In the genomic region with DNA sequence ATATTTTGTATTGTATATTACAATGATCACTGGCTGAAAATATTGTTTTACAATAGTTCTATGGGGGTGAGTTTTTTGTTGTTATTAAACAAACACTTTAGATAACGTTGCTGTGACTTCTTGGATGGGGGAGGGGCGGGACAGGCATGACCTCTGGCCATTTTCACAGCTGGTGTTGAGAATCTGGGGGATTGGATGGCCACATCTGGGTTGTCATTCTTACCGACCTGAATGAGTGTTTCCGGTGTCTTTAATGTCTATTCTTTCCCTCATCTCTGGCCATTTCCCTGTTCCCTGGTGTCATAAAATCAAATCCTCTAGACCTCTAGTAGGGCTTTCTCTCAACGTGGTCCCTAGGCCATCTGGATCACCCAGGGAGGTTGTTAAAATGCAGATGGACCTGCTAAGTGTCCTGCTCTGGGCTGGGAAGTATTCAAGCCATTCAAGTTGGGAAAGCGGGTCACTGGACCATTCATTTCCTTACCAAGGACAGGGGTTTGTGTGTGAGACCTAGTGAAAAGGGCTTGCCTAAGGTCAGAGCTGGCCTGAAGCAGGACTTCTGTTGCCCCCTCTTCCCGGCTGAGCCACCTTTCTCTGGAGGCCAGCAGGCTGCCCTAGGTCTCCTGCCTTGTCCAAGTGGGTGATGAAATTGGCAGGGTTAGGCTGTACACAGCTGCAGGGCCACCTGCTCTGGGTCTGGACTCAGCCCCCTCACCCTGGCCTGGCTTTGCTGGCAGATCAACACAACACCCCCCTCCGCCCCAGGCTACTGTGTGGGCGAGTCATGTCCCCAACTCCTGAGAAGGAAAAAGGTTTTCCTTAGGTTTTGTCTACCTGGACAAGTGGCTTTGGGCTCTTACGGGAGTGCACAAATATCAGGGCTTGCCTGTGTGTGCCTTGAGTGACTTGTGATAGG, we compare ENCODE assay signal across 8 mouse cellular contexts. TPM values are rescaled to one million over a fixed set of nuclear protein-coding genes. Genes with fewer than 3 reads are reported as not detected.
DNase-seq lines count a peak whose midpoint lies in the region; ATAC-seq and TF ChIP-seq lines count a peak whose summit lies in the region.

No protein-coding gene starts in this region.

- no peak for TF ChIP-seq CTCF in bone marrow, adult 2 months (IDR thresholded peaks at IDR 0.05; ENCODE audit: control insufficient read depth, insufficient read depth, low read length)
- TF ChIP-seq CTCF in midbrain, postnatal 0 days (IDR thresholded peaks at IDR 0.05) = no peak

- peak overlapping the region; percentile 84 for H3K4me2 ChIP-seq in heart, embryonic 12.5 days
- H3K4me2 ChIP-seq in midbrain, postnatal 0 days (ENCODE audit: low read depth, low read length, poor library complexity, severe bottlenecking) = peak overlapping the region; percentile 85

- H3K27me3 ChIP-seq in heart, embryonic 12.5 days (replicated peaks) = no peaks in the 10 kb centered on the region
- H3K27me3 ChIP-seq in midbrain, postnatal 0 days (ENCODE audit: insufficient read depth, low read length) = no peaks in the 10 kb centered on the region

- ATAC-seq in heart, embryonic 12.5 days (ENCODE audit: insufficient number of reproducible peaks, low FRiP score) = no peak
- ATAC-seq in midbrain, postnatal 0 days (ENCODE audit: low FRiP score) = no peak
- no peak for ATAC-seq in megakaryocyte-erythroid progenitor cell, adult 5-6 weeks (replicated peaks; ENCODE audit: low FRiP score, low TSS enrichment, poor library complexity, severe bottlenecking)

- peak overlapping the region; percentile 42 for H3K27ac ChIP-seq in bone marrow, adult 2 months (ENCODE audit: control insufficient read depth, insufficient read depth, low read depth, low read length, poor library complexity)
- peak overlapping the region; percentile 95 for H3K27ac ChIP-seq in heart, embryonic 12.5 days (ENCODE audit: poor library complexity, severe bottlenecking)
- peak overlapping the region; percentile 21 for H3K27ac ChIP-seq in midbrain, postnatal 0 days (ENCODE audit: low read depth, low read length)

- H3K9me3 ChIP-seq in heart, embryonic 12.5 days (replicated peaks) = no peaks in the 10 kb centered on the region
- no peaks in the 10 kb centered on the region for H3K9me3 ChIP-seq in midbrain, postnatal 0 days (ENCODE audit: low read length)

- H3K36me3 ChIP-seq in heart, embryonic 12.5 days = no peaks in the 10 kb centered on the region
- H3K36me3 ChIP-seq in midbrain, postnatal 0 days (ENCODE audit: insufficient read depth, low read length) = no peaks in the 10 kb centered on the region

- H3K4me3 ChIP-seq in bone marrow, adult 2 months (replicated peaks; ENCODE audit: control insufficient read depth, low read depth, low read length) = peak overlapping the region; percentile 61
- H3K4me3 ChIP-seq in heart, embryonic 12.5 days = peak overlapping the region; percentile 74
- peak overlapping the region; percentile 45 for H3K4me3 ChIP-seq in midbrain, postnatal 0 days (ENCODE audit: low read depth, low read length)

- WGBS in bone marrow, adult 2 months = 33% methylated on average over 10 of the region's 10 CpGs
- 14% methylated on average over 10 of the region's 10 CpGs for WGBS in heart, embryonic 12.5 days
- WGBS in midbrain, postnatal 0 days = 23% methylated on average over 10 of the region's 10 CpGs

- H3K9ac ChIP-seq in heart, embryonic 12.5 days = peak overlapping the region; percentile 92
- peak overlapping the region; percentile 20; the same call in 1 of the 2 replicates for H3K9ac ChIP-seq in midbrain, postnatal 0 days (replicated peaks; ENCODE audit: low read length, poor library complexity, severe bottlenecking)

- no peaks in the 10 kb centered on the region; the same call in 1 of the 2 replicates for H3K4me1 ChIP-seq in bone marrow, adult 2 months (ENCODE audit: control insufficient read depth, insufficient read depth, low read length)
- peaks cover 63% of the 10 kb centered on the region for H3K4me1 ChIP-seq in heart, embryonic 12.5 days (replicated peaks)
- H3K4me1 ChIP-seq in midbrain, postnatal 0 days (ENCODE audit: insufficient read depth, low read length) = peaks cover 3% of the 10 kb centered on the region; the same call in 1 of the 2 replicates

- TF ChIP-seq POLR2A in bone marrow, adult 2 months (IDR thresholded peaks at IDR 0.05; ENCODE audit: borderline replicate concordance, control insufficient read depth, low read depth, low read length) = no peak

- peak; percentile 97 for DNase-seq in heart, adult 11 months
- no peak for DNase-seq in heart, adult 8-10 months (ENCODE audit: low spot score)
- DNase-seq in kidney, postnatal 10 days = peak; percentile 43
- no peak for DNase-seq in midbrain, postnatal 0 days (ENCODE audit: low spot score)
- DNase-seq in right cerebral cortex, adult 18-20 months = no peak

RNA-seq across cellular contexts. Expression of a gene that starts 1.5 kb away (rescaled TPM):
- total RNA-seq in heart, adult 8-10 months (2022) = 10 to 100 TPM; 43.3 to 63.6 (median 58.4) TPM
- polyA plus RNA-seq in bone marrow, adult 2 months (2011; ENCODE audit: insufficient read depth, insufficient read length, low replicate concordance, missing spikeins) = 4.2 and 15.9 TPM in 2 replicates
- 87.7 and 90.9 TPM in 2 replicates for polyA plus RNA-seq in heart, embryonic 12.5 days (2016; fragmentation: Nextera tagmentation; extraction: Ambion mirVana)
- total RNA-seq in midbrain, postnatal 0 days (2014; rRNA removed) = 69.6 and 71.7 TPM in 2 replicates
- polyA plus RNA-seq in midbrain, postnatal 0 days (2015; fragmentation: Nextera tagmentation; extraction: Ambion mirVana) = 52.6 and 58.3 TPM in 2 replicates
- total RNA-seq in megakaryocyte-erythroid progenitor cell, adult 5-6 weeks (2014; fragmentation: Nextera tagmentation) = not detected in 2 replicates
- not detected in 2 replicates for total RNA-seq in megakaryocyte-erythroid progenitor cell, adult 5-6 weeks (2017)

RNA-seq across cellular contexts. Expression of a gene that starts 16.4 kb away (rescaled TPM):
- total RNA-seq in heart, adult 8-10 months (2022) = 10 to 100 TPM; 10.3 to 16.2 (median 12.4) TPM
- 1.4 TPM in 1 of 2 replicates, not detected in the other for polyA plus RNA-seq in bone marrow, adult 2 months (2011; ENCODE audit: insufficient read depth, insufficient read length, low replicate concordance, missing spikeins)
- 18.9 and 20.8 TPM in 2 replicates for polyA plus RNA-seq in heart, embryonic 12.5 days (2016; fragmentation: Nextera tagmentation; extraction: Ambion mirVana)
- total RNA-seq in midbrain, postnatal 0 days (2014; rRNA removed) = 2.0 and 6.8 TPM in 2 replicates
- 3.3 and 4.5 TPM in 2 replicates for polyA plus RNA-seq in midbrain, postnatal 0 days (2015; fragmentation: Nextera tagmentation; extraction: Ambion mirVana)
- not detected in 2 replicates for total RNA-seq in megakaryocyte-erythroid progenitor cell, adult 5-6 weeks (2014; fragmentation: Nextera tagmentation)
- total RNA-seq in megakaryocyte-erythroid progenitor cell, adult 5-6 weeks (2017) = not detected in 2 replicates

RNA-seq across cellular contexts. Expression of a gene that starts 50.7 kb away (rescaled TPM):
- 10 to 100 TPM; 15.0 to 19.6 (median 16.6) TPM for total RNA-seq in heart, adult 8-10 months (2022)
- 1.8 and 12.9 TPM in 2 replicates for polyA plus RNA-seq in bone marrow, adult 2 months (2011; ENCODE audit: insufficient read depth, insufficient read length, low replicate concordance, missing spikeins)
- 23.1 and 25.2 TPM in 2 replicates for polyA plus RNA-seq in heart, embryonic 12.5 days (2016; fragmentation: Nextera tagmentation; extraction: Ambion mirVana)
- total RNA-seq in midbrain, postnatal 0 days (2014; rRNA removed) = 14.5 and 21.8 TPM in 2 replicates
- 28.0 and 28.1 TPM in 2 replicates for polyA plus RNA-seq in midbrain, postnatal 0 days (2015; fragmentation: Nextera tagmentation; extraction: Ambion mirVana)
- total RNA-seq in megakaryocyte-erythroid progenitor cell, adult 5-6 weeks (2014; fragmentation: Nextera tagmentation) = 12.5 and 20.3 TPM in 2 replicates
- total RNA-seq in megakaryocyte-erythroid progenitor cell, adult 5-6 weeks (2017) = 5.8 and 6.2 TPM in 2 replicates

Comparison
In these comparisons a context has a peak if more than half of its experiments do, and no peak if none do; other contexts are left out.
1. DNase-seq: peak in heart, adult 11 months (single experiment) and kidney, postnatal 10 days (single experiment); none in heart, adult 8-10 months (single experiment), midbrain, postnatal 0 days (single experiment) and right cerebral cortex, adult 18-20 months (single experiment).
2. H3K27ac ChIP-seq: peak in every context shown above with its lines; median percentile 95 in heart, embryonic 12.5 days; 42 in bone marrow, adult 2 months; 21 in midbrain, postnatal 0 days.
3. RNA of a gene that starts 1.5 kb away (total RNA-seq): 69.6 to 71.7 TPM in midbrain, postnatal 0 days and 43.3 to 63.6 TPM in heart, adult 8-10 months; not detected in megakaryocyte-erythroid progenitor cell, adult 5-6 weeks; every median in the first group is over 10 times any median in the second.
4. Peak in every context shown above with its lines, with median percentiles within 50 percentile points of each other: H3K4me3 ChIP-seq.